Mouse (Mus musculus) hindbrain, embryonic 16.5 days (tissue): ENCODE data around the gene Prkcd. TPM values are rescaled to one million over a fixed set of nuclear protein-coding genes. Genes with fewer than 3 reads are reported as not detected.

Experiments used
- ATAC-seq: fragments of 200-750 bp; cut with Nextera tagmentation; 2 replicates; pipeline ENCODE4 v1.8.0; 2017; ENCODE audit warnings: moderate TSS enrichment, moderate library complexity
- H3K27ac ChIP-seq: fragments of 300-500 bp; sonication (generic); 2 replicates; pipeline ENCODE4 v1.5.1; 2014; ENCODE audit warnings: low read depth, mild to moderate bottlenecking, control low read depth, low read length, moderate library complexity
- H3K27me3 ChIP-seq: fragments of 300-500 bp; sonication (generic); replicated peaks from 2 replicates; pipeline ENCODE4 v1.6.1; 2014; ENCODE audit warnings: low read length; ENCODE audit not compliant: control insufficient read depth, insufficient read depth
- H3K36me3 ChIP-seq: fragments of 300-500 bp; sonication (generic); 2 replicates; pipeline ENCODE4 v1.6.1; 2014; ENCODE audit warnings: mild to moderate bottlenecking, low read length, moderate library complexity, mixed read lengths; ENCODE audit not compliant: control insufficient read depth, insufficient read depth
- H3K4me1 ChIP-seq: fragments of 300-500 bp; sonication (generic); 2 replicates; pipeline ENCODE4 v1.6.1; 2014; ENCODE audit warnings: low read depth, low read length; ENCODE audit not compliant: control insufficient read depth, insufficient read depth
- H3K4me2 ChIP-seq: fragments of 300-500 bp; sonication (generic); 2 replicates; pipeline ENCODE4 v1.6.1; 2014; ENCODE audit warnings: mild to moderate bottlenecking, low read length, control low read depth, moderate library complexity
- H3K4me3 ChIP-seq: fragments of 300-500 bp; sonication (generic); 2 replicates; pipeline ENCODE4 v1.5.1; 2014; ENCODE audit warnings: mild to moderate bottlenecking, low read length, control low read depth, moderate library complexity
- H3K9ac ChIP-seq: fragments of 300-500 bp; sonication (generic); 2 replicates; pipeline ENCODE4 v1.6.1; 2014; ENCODE audit warnings: low read depth, mild to moderate bottlenecking, control low read depth, low read length, moderate library complexity
- H3K9me3 ChIP-seq: fragments of 300-500 bp; sonication (generic); 2 replicates; pipeline ENCODE4 v1.6.1; 2014; ENCODE audit warnings: mild to moderate bottlenecking, low read length, moderate library complexity; ENCODE audit not compliant: control insufficient read depth
- WGBS: fragments of 180-500 bp; shearing (Covaris S2); extraction: QIAGEN DNeasy Blood & Tissue Kit; methylation state at CpG from one replicate; pipeline ENCODE4 v1.1.7; 2014; 5-methylcytosine and 5-hydroxymethylcytosine counted together
- polyA plus RNA-seq: library from polyadenylated mRNA; unstranded; fragments of >200 nt; fragmentation: Nextera tagmentation; extraction: Ambion mirVana; gene quantifications from 2 replicates; pipeline ENCODE4 v1.2.1, GENCODE M21; 2015

The Prkcd gene
- polyA plus RNA-seq, 1 experiment from 2014 or later: 22.0 TPM

- no peaks in the 10 kb centered on the region for H3K4me1 ChIP-seq
- H3K27ac ChIP-seq: 0 out of 2 replicates have a peak overlapping the region, but pooled peaks have one; percentile 23
- H3K9me3 ChIP-seq: no peaks in the 10 kb centered on the region
- ATAC-seq: peak; percentile 68
- no peaks in the 10 kb centered on the region for H3K27me3 ChIP-seq
- H3K4me2 ChIP-seq: no peak overlapping the region
- H3K9ac ChIP-seq: no peak overlapping the region
- peaks cover 41% of the 10 kb centered on the region for H3K36me3 ChIP-seq
- H3K4me3 ChIP-seq: no peak overlapping the region
- WGBS: 67% methylated on average over 6 of the region's 6 CpGs
These were observed 51.9 kb downstream of the Prkcd start for GRCm38 (mm10) chr14:30573983-30574584.

- Histone ChIP-seq H3K4me2 (no peak overlapping the region), H3K27me3 (no peaks in the 10 kb centered on the region), H3K9me3 (no peaks in the 10 kb centered on the region), H3K27ac (no peak overlapping the region), H3K36me3 (peaks cover 50% of the 10 kb centered on the region), H3K4me1 (no peaks in the 10 kb centered on the region), H3K9ac (no peak overlapping the region), H3K4me3 (no peak overlapping the region)
- WGBS: 60% methylated on average over 8 of the region's 8 CpGs
- ATAC-seq: no peak
These were observed 52.8 kb downstream of the Prkcd start for GRCm38 (mm10) chr14:30573235-30573634.

- Histone ChIP-seq H3K36me3 (peaks cover 58% of the 10 kb centered on the region), H3K27ac (no peak overlapping the region), H3K4me1 (no peaks in the 10 kb centered on the region), H3K9me3 (no peaks in the 10 kb centered on the region), H3K9ac (no peak overlapping the region), H3K4me2 (no peak overlapping the region), H3K4me3 (no peak overlapping the region), H3K27me3 (no peaks in the 10 kb centered on the region)
- 93% methylated on average over 10 of the region's 10 CpGs for WGBS
- no peak for ATAC-seq
These were observed 53.8 kb downstream of the Prkcd start for GRCm38 (mm10) chr14:30572253-30572652.

- Histone ChIP-seq H3K9ac (no peak overlapping the region), H3K27me3 (no peaks in the 10 kb centered on the region), H3K9me3 (no peaks in the 10 kb centered on the region), H3K27ac (no peak overlapping the region), H3K36me3 (peaks cover 67% of the 10 kb centered on the region), H3K4me3 (no peak overlapping the region), H3K4me1 (no peaks in the 10 kb centered on the region), H3K4me2 (no peak overlapping the region)
- no peak for ATAC-seq
- 74% methylated on average over 9 of the region's 9 CpGs for WGBS
These were observed 55.7 kb downstream of the Prkcd start for GRCm38 (mm10) chr14:30570303-30570702.

- no peaks in the 10 kb centered on the region for H3K4me1 ChIP-seq
- WGBS: 91% methylated on average over 9 of the region's 9 CpGs
- no peak overlapping the region for H3K4me3 ChIP-seq
- ATAC-seq: no peak
- no peak overlapping the region for H3K27ac ChIP-seq
- H3K27me3 ChIP-seq: no peaks in the 10 kb centered on the region
- H3K9me3 ChIP-seq: no peaks in the 10 kb centered on the region
- H3K9ac ChIP-seq: no peak overlapping the region
- H3K36me3 ChIP-seq: peaks cover 59% of the 10 kb centered on the region
- H3K4me2 ChIP-seq: no peak overlapping the region
These were observed 58.0 kb downstream of the Prkcd start for GRCm38 (mm10) chr14:30568016-30568415.

- ATAC-seq: no peak
- no peak overlapping the region for H3K4me3 ChIP-seq
- H3K9ac ChIP-seq: no peak overlapping the region
- H3K36me3 ChIP-seq: peaks cover 47% of the 10 kb centered on the region
- no peak overlapping the region for H3K4me2 ChIP-seq
- no peaks in the 10 kb centered on the region for H3K9me3 ChIP-seq
- H3K4me1 ChIP-seq: peaks cover 4% of the 10 kb centered on the region
- no peaks in the 10 kb centered on the region for H3K27me3 ChIP-seq
- H3K27ac ChIP-seq: no peak overlapping the region
- 92% methylated on average over 6 of the region's 6 CpGs for WGBS
These were observed 59.7 kb downstream of the Prkcd start for GRCm38 (mm10) chr14:30566317-30566716.

- Histone ChIP-seq H3K9me3 (no peaks in the 10 kb centered on the region), H3K27me3 (no peaks in the 10 kb centered on the region), H3K36me3 (peaks cover 45% of the 10 kb centered on the region), H3K4me3 (no peak overlapping the region), H3K4me1 (peaks cover 5% of the 10 kb centered on the region), H3K9ac (no peak overlapping the region), H3K4me2 (no peak overlapping the region), H3K27ac (no peak overlapping the region)
- WGBS: 94% methylated on average over 2 of the region's 2 CpGs
- ATAC-seq: no peak
These were observed 61.6 kb downstream of the Prkcd start for GRCm38 (mm10) chr14:30564451-30564850.

- Histone ChIP-seq H3K4me2 (no peak overlapping the region), H3K4me1 (peaks cover 5% of the 10 kb centered on the region), H3K9ac (no peak overlapping the region), H3K9me3 (no peaks in the 10 kb centered on the region), H3K36me3 (peaks cover 36% of the 10 kb centered on the region), H3K27ac (no peak overlapping the region), H3K4me3 (no peak overlapping the region), H3K27me3 (no peaks in the 10 kb centered on the region)
- ATAC-seq: no peak
These were observed 63.7 kb downstream of the Prkcd start for GRCm38 (mm10) chr14:30562343-30562742.

GRCm38 (mm10) chr14:30561470-30562187 lies 64.4 kb downstream of the Prkcd start:
- no peaks in the 10 kb centered on the region for H3K9me3 ChIP-seq
- ATAC-seq: peak; percentile 46
- H3K4me3 ChIP-seq: no peak overlapping the region
- WGBS: 53% methylated on average over 14 of the region's 14 CpGs
- peak overlapping the region; percentile 39; the same call in 1 of the 2 replicates for H3K27ac ChIP-seq
- H3K4me1 ChIP-seq: peaks cover 5% of the 10 kb centered on the region
- peaks cover 33% of the 10 kb centered on the region for H3K36me3 ChIP-seq
- H3K27me3 ChIP-seq: no peaks in the 10 kb centered on the region
- H3K4me2 ChIP-seq: no peak overlapping the region
- no peak overlapping the region for H3K9ac ChIP-seq
